Mouse (Mus musculus): Measurements from ENCODE around the gene Tbx18. TPM values are rescaled to one million over a fixed set of nuclear protein-coding genes. Genes with fewer than 3 reads are reported as not detected.

Tbx18 gene
- total and polyA plus RNA-seq, 3 experiments = not detected

DNA sequence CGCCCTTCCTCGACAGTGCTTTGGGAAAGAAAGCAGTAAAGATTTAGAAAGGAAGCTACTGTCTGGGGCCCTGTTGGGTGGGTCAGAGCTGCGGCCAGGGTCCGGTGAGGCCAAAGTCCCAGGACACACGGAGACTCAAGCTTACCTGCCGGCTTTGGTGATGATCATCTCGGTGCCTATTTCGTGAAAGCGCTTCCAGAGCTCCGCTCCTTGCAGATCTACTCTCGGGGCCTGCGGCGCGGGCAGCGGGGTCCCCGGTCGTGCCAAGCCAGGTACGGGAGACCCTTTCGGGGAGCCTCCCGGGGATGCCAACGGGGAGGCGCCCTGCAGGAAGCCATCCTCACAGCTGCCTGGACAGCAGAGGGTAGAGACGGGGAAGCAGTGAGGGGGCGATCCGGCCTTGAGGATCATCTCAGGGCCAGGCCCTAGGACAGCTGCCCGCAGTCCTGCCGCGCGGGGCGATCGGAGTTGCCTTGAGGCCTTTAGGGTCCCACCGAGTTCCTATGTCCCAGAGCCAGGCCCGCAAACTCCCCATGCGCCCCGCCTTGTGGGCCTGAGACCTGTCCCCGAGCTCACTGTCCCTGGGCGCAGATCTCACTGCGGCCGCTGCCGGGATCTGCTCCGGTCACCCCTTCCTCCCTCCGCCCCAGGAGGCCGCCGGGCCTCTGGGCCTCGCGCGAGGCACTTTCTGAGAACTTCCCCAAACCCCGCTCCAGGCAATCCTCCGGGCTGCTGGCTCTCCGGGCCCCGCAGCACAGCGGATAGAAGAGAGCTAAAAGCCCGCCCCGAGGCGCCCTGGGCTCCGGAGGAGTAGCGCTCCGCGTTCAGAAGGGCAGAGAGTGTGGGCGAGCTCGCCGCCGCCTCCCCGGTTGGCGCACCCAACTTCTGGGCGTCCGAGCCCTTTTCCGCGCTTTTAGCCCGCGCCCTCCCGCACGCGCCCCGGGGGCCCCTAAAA is 1.5 kb downstream of the Tbx18 start:
- dilution Hi-C loops (cut with MboI; ENCODE audit: extremely low pct_ligation_motif_present, extremely low pct_unique_long_range_greater_than_20kb, low sequenced_read_pairs) = no loop called here

DNA sequence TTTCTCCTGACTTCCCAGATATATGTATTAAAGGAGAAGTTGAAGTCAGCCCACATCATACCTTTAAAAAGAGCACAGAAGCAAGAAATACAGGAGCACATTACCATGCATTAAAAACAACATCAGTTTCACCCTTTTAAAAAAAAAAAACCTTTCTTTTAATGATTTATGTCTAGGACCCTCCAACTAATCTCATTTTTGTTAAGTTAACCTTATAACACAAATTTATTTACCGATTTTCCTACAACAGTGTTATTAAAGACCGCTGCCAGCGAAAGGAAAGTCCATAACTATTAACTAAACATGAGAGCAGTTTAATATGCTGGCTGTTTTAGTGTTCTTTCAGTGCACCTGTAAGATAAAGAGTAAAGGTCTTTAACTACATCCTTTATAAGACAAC is 3.0 kb downstream of the Tbx18 start:
- no peaks in the 10 kb centered on the region for H3K4me1 ChIP-seq (ENCODE audit: control insufficient read depth in 1 of 2, insufficient read depth in 2 of 2)
- H3K36me3 ChIP-seq (replicated peaks in 1 of 2; ENCODE audit: control insufficient read depth in 1 of 2, insufficient read depth in 1 of 2, low read length in 1 of 2) = no peaks in the 10 kb centered on the region
- no peaks in the 10 kb centered on the region for H3K27me3 ChIP-seq (replicated peaks)
- no peak for TF ChIP-seq ZC3H11A (IDR thresholded peaks at IDR 0.05; ENCODE audit: low read depth, low read length)
- dilution Hi-C loops (cut with MboI; ENCODE audit: extremely low pct_ligation_motif_present, extremely low pct_unique_long_range_greater_than_20kb, low sequenced_read_pairs) = no loop called here
- H3K4me3 ChIP-seq (replicated peaks in 1 of 3; ENCODE audit: low read depth in 2 of 3, low read length in 2 of 3, poor library complexity in 1 of 3) = no peak overlapping the region
- H3K9me3 ChIP-seq (replicated peaks; ENCODE audit: low read length) = peaks cover 23% of the 10 kb centered on the region
- no peak overlapping the region for H3K4me2 ChIP-seq (ENCODE audit: insufficient read depth, low read depth, poor library complexity, severe bottlenecking)
- H3K9ac ChIP-seq (ENCODE audit: insufficient read depth, low read depth) = no peak overlapping the region
- in situ Hi-C loops (cut with MboI; ENCODE audit: low pct_ligation_motif_present, low pct_unique_long_range_greater_than_20kb, low sequenced_read_pairs) = no loop called here
- no peak overlapping the region for H3K27ac ChIP-seq (ENCODE audit: insufficient read depth, low read depth)
- DNase-seq (ENCODE audit: extremely low read depth) = no peak
- H3K79me2 ChIP-seq (replicated peaks; ENCODE audit: control insufficient read depth, extremely low read depth, insufficient read depth, poor library complexity, severe bottlenecking) = no peaks in the 10 kb centered on the region

More for the DNA sequence above, 1.5 kb downstream of the Tbx18 start:
- no peak for DNase-seq (ENCODE audit: extremely low read depth)
- Histone ChIP-seq H3K4me3 (replicated peaks in 1 of 3; ENCODE audit: low read depth in 2 of 3, low read length in 2 of 3, poor library complexity in 1 of 3) (no peak overlapping the region), H3K9ac (ENCODE audit: insufficient read depth, low read depth) (no peak overlapping the region), H3K36me3 (replicated peaks in 1 of 2; ENCODE audit: control insufficient read depth in 1 of 2, insufficient read depth in 1 of 2, low read length in 1 of 2) (no peaks in the 10 kb centered on the region), H3K79me2 (replicated peaks; ENCODE audit: control insufficient read depth, extremely low read depth, insufficient read depth, poor library complexity, severe bottlenecking) (no peaks in the 10 kb centered on the region), H3K4me2 (ENCODE audit: insufficient read depth, low read depth, poor library complexity, severe bottlenecking) (no peak overlapping the region), H3K9me3 (replicated peaks; ENCODE audit: low read length) (peaks cover 23% of the 10 kb centered on the region), H3K4me1 (ENCODE audit: control insufficient read depth in 1 of 2, insufficient read depth in 2 of 2) (no peaks in the 10 kb centered on the region), H3K27ac (ENCODE audit: insufficient read depth, low read depth) (no peak overlapping the region), H3K27me3 (replicated peaks) (no peaks in the 10 kb centered on the region)
- no peak for TF ChIP-seq ELF1 (IDR thresholded peaks at IDR 0.05; ENCODE audit: low read depth, low read length)
- TF ChIP-seq POLR2A (IDR thresholded peaks at IDR 0.05; ENCODE audit: low read depth, low read length) = no peak
- no peak for TF ChIP-seq ZKSCAN1 (IDR thresholded peaks at IDR 0.05; ENCODE audit: borderline replicate concordance, low read depth, low read length)
- TF ChIP-seq UBTF (IDR thresholded peaks at IDR 0.05; ENCODE audit: low read depth, low read length) = no peak
- TF ChIP-seq POLR2AphosphoS2 (IDR thresholded peaks at IDR 0.05; ENCODE audit: low read depth, low read length) = no peak
- TF ChIP-seq TBP (conservative IDR thresholded peaks at IDR 0.05; ENCODE audit: low read depth, low read length) = no peak
- no peak for TF ChIP-seq JUN (IDR thresholded peaks at IDR 0.05; ENCODE audit: insufficient read depth, low read depth, low read length)
- in situ Hi-C loops (cut with MboI; ENCODE audit: low pct_ligation_motif_present, low pct_unique_long_range_greater_than_20kb, low sequenced_read_pairs) = no loop called here

DNA sequence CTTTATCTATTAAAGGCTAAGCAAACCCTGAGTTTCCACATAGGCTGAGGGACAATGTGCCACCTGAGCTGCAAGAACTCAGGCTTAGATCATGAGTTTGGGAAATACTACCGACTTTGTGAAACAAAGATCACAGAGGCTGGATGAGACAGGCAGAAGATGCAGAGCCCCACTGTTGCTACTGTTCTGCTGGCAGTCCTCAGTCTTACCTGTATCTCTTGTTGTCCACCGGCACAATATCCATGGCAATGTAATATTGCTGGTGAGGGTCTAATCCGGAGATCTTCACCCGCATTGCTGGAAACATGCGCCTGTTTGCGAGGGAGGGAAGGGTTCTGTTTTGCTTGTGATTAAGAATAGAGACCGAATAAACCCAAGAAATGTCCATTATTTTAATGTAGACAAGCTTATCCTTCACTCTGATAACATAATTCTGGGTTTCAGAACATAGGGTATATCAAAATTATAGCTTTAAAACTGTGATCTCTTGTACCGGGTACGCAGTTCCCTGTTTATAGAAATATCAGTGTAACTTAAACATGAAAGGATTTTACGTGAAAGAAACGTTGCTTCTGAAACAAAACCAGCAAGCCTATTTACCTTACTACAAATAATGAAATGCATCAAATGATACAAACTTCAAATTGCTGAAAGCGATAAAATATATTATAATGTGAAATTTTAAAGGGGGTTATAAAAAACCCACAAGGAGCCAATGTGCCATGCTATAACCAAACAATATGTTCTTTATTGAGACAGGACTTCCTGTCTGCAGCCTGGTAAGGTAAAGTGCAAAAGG is 3.7 kb downstream of the Tbx18 start:
- no peak overlapping the region for H3K9ac ChIP-seq (ENCODE audit: insufficient read depth, low read depth)
- H3K27ac ChIP-seq (ENCODE audit: insufficient read depth, low read depth) = no peak overlapping the region
- H3K4me3 ChIP-seq (replicated peaks in 1 of 3; ENCODE audit: low read depth in 2 of 3, low read length in 2 of 3, poor library complexity in 1 of 3) = no peak overlapping the region
- dilution Hi-C loops (cut with MboI; ENCODE audit: extremely low pct_ligation_motif_present, extremely low pct_unique_long_range_greater_than_20kb, low sequenced_read_pairs) (no loop called here), in situ Hi-C loops (cut with MboI; ENCODE audit: low pct_ligation_motif_present, low pct_unique_long_range_greater_than_20kb, low sequenced_read_pairs) (no loop called here)
- peaks cover 23% of the 10 kb centered on the region for H3K9me3 ChIP-seq (replicated peaks; ENCODE audit: low read length)
- no peaks in the 10 kb centered on the region for H3K79me2 ChIP-seq (replicated peaks; ENCODE audit: control insufficient read depth, extremely low read depth, insufficient read depth, poor library complexity, severe bottlenecking)
- no peak for TF ChIP-seq PAX5 (IDR thresholded peaks at IDR 0.05; ENCODE audit: low read length)
- TF ChIP-seq CTCF (conservative IDR thresholded peaks at IDR 0.05 in 1 of 2, IDR thresholded peaks at IDR 0.05 in 1 of 2; ENCODE audit: low read depth in 2 of 2, low read length in 2 of 2) = no peak
- TF ChIP-seq MAFK (IDR thresholded peaks at IDR 0.05; ENCODE audit: insufficient replicate concordance, low read length) = no peak
- no peaks in the 10 kb centered on the region for H3K36me3 ChIP-seq (replicated peaks in 1 of 2; ENCODE audit: control insufficient read depth in 1 of 2, insufficient read depth in 1 of 2, low read length in 1 of 2)
- H3K27me3 ChIP-seq (replicated peaks) = no peaks in the 10 kb centered on the region
- no peak overlapping the region for H3K4me2 ChIP-seq (ENCODE audit: insufficient read depth, low read depth, poor library complexity, severe bottlenecking)
- DNase-seq (ENCODE audit: extremely low read depth) = no peak
- no peaks in the 10 kb centered on the region for H3K4me1 ChIP-seq (ENCODE audit: control insufficient read depth in 1 of 2, insufficient read depth in 2 of 2)

Data from CH12.LX (cell line).